Mouse (Mus musculus): ENCODE data around the gene Smok2a.
"Not testable (repeated sequence)": the region's sequence is repeated elsewhere in the genome, so short reads cannot be mapped to it uniquely, and the experiment has no call there.

The Smok2a gene

GRCm38 (mm10) chr17:13214169-13214568 lies 6.8 kb upstream of the Smok2a start:
- DNase-seq (ENCODE audit: low read depth, low spot score), result no peak

DNA sequence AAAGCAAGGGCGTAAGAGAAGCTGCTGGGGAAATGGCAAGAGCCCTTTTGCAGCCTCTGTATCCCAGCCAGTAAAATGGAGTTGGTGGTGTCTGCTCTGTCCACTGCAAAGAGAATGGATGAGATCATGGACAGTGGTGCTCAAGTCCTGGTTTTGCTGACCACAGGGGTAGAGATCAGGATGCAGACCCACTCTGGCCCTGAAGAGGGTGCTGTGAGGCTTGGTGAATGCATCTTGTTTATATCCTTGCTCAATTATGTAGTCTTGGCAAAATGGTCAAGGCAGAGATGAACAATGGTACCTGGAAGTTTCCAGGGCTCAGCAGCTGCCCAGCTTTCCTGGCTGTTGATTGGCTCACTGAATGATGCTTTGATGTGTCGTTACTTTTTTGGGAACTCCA lies 5.4 kb upstream of the Smok2a start:
- no peak for DNase-seq (ENCODE audit: low read depth, low spot score)

DNA sequence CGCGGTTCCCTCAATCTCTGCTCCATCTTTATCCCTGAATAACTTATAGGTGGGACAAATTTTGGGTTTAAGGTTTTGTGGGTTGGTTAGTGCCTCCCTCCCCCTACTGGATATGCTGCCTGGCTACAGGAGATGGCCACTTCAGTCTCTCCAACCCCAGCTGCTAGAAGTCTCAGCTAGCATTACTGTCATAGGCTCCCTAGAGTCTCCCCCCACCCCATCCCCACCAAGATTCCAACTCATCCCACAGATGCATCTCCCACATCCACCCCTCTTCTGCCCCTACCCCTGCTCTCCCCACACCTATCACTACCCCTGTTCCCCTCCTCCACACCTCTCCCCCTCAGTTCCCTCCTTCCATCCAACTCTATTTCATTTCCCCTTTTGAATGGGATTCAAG lies 933 bp downstream of the Smok2a start:
- not testable (repeated sequence) for DNase-seq (ENCODE audit: low read depth, low spot score)

- not testable (repeated sequence) for DNase-seq (ENCODE audit: low read depth, low spot score)
Measured at GRCm38 (mm10) chr17:13229957-13230356, 9.0 kb downstream of the Smok2a start, which contains the start of gene Smok2b. TSS of gene Smok2b (plus strand) at chr17:13230257.

GRCm38 (mm10) chr17:13239461-13239860 lies 18.5 kb downstream of the Smok2a start:
- not testable (repeated sequence) for DNase-seq (ENCODE audit: low read depth, low spot score)

- DNase-seq (ENCODE audit: low read depth, low spot score), result not testable (repeated sequence)
Measured at GRCm38 (mm10) chr17:13240807-13241727, 20.1 kb downstream of the Smok2a start.

- DNase-seq (ENCODE audit: low read depth, low spot score), result not testable (repeated sequence)
Measured at GRCm38 (mm10) chr17:13254786-13255185, 33.8 kb downstream of the Smok2a start.
